Mouse (Mus musculus) liver, postnatal 0 days (tissue): ENCODE measurements around the gene Fbxo17.

Experiments
- CTCF ChIP-seq: sonication (generic); IDR thresholded peaks from 2 replicates; pipeline ENCODE4 v1.5.1; 2016; ENCODE audit warnings: antibody characterized with exemption, low read depth
- EP300 ChIP-seq: IDR thresholded peaks from 2 replicates; pipeline ENCODE4 v1.6.1; 2016; ENCODE audit warnings: antibody characterized with exemption, low read depth, mild to moderate bottlenecking

- no peak for TF ChIP-seq CTCF
- no peak for TF ChIP-seq EP300
These were observed 39.5 kb downstream of the Fbxo17 start, which contains the start of gene Ccer2 for GRCm38 (mm10) chr7:28756079-28756478.
